Mouse (Mus musculus) brain, embryonic 18.5 days (tissue): ENCODE results near the gene Pcdh8.

Experiments
- DNase-seq: peaks from one replicate; pipeline ENCODE4 v3.0.0-alpha.2; 2012; ENCODE audit warnings: low read depth, low spot score

The Pcdh8 gene

DNA sequence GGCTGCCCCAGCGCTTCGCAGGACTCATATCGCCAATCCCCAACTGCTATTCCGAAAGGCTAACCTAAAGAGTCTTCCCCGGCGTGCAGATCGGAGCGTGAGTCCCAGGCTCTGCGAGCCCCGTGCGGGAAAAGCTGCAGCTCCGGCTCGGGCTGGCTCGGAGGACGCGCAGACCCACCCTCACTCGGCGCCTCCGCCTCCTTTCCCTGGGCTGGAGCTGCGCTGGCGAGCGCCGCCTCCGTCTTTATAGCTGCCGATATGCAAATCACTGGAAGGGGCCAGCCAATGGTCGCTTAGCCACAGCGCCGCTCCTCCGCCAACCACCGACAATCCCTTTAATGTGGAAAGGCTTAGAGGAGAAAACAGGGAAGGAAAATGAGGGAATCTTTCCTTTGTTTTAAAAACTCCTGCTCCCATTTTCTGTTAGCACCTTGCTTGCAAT is at the start of gene Pcdh8:
Gene Pcdh8 (minus strand): TSS at position 219 of the 442 bp plus-strand sequence.
- peak; percentile 92 for DNase-seq

DNA sequence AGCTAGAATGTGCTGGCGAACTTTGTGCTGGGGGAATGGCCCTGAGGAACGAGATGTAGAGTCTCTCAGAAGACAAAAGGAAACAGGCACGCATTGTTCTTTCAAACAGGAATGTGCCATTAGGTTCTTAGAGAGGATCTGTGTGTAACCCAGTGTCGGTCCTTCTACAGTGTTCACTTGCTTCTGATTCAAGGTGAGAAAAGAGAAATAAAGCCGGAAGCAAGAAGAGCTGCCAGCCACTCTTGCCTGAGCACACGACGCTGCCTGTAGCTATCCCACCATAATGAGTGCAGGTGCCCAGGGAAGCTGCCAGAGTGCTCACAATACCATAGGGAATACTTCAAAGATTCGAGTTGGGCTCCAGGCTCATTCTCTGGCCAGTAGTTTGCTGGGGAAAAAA is 43.6 kb upstream of the Pcdh8 start:
- DNase-seq = no peak

- no peak for DNase-seq
Measured at GRCm38 (mm10) chr14:79814084-79814483, 43.0 kb upstream of the Pcdh8 start.

DNA sequence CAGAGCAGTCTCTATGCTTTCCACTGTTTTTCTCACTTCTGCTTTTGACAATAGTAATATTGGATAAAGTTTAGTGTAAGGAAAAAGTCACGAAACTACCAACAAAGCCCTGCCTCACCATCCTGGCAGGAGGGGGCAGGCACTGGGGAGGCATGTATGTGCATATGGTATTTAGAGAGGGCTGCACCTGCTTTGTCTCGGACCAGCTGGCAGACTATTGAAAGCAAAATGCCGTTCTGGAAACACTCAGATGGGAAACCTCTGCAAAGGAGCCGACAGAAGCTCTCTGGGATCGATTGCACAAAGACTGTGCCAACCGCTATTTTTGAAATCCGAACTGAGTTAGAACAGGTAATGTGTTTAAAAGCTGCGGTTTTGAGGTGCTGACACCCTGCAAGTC is 22.1 kb upstream of the Pcdh8 start:
- DNase-seq = no peak

DNA sequence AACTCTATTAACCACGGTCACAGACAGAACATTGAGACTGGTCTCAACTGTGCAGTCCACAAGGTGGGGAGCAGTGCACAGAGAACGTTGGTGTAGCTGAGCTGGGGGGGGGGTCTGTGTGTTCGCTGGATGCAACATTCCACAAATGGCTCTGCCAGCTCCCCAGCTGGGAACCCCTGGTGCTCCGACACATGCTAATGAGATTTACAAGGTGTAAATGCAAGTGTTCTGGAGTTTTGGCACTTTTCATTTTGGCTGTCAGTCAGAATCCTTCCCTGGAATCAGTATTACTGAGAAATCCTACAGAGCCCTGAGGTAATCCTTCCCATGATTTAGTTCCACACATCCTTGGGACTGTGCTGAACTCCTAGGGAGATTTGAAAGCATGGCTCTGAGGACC is 18.4 kb upstream of the Pcdh8 start:
- no peak for DNase-seq

DNA sequence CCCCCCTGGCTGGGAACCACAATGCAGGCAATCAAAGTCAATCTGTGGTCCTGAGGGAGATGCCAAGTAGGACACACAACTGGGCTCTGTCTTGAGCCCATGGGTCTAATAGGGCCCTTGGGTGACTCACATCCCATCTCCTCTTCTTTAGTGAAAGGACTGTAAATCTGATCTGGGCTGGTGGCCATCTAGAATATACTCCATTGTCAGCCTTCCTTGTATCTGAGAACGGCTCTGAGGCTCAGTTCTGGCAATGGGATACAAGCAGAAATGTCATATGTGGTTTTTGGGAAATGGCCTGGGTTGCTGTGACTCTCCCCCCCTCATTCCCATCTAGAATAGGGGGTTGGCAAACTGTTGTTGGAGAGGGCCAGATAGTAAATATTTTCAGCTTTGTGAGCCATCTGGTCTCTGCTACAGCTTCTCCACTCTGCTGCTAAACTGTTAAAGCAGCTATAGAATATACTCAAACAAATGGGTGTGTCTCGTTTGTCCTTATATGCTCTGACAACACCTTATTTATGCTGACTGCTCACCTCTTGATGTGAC is 17.6 kb upstream of the Pcdh8 start:
- no peak for DNase-seq

DNA sequence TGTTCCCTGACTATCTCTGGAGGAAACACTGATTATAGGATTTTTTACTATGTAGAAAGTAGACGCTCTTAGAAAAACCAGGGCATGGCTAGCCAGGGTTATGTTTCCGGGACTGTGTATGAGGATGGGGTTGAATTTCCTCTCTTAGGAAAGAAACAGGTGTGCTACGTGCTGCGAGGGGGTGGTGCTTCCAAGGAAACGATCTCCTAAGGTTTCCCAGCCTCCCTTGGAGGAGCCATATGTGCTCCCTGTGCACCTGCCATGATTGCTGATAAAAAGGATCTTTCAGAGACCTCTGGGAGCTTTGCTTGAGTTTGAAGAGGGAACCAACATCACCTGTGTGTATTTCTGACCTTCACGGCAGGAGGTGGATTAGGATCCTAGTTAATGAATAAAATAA is 16.8 kb upstream of the Pcdh8 start:
- no peak for DNase-seq

DNA sequence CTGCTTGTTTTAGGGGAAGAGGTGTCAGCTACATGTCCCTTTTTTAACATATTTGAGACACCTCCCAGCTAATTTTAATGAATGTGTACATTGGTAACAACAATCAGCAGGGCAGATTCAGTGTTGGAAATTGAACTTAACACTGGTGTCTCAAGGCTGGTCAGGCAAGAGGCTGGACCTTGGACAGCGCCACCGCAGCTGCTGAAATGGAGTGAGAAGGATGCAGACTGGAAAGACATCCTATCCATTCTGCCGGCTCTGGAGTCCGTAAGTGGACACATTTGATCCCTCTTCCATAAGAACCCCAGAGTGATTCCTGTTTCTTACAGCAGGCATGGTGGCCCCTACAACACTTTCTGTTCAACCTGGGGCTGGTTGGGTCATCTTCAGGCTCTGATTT is 14.3 kb upstream of the Pcdh8 start:
- DNase-seq = no peak

DNA sequence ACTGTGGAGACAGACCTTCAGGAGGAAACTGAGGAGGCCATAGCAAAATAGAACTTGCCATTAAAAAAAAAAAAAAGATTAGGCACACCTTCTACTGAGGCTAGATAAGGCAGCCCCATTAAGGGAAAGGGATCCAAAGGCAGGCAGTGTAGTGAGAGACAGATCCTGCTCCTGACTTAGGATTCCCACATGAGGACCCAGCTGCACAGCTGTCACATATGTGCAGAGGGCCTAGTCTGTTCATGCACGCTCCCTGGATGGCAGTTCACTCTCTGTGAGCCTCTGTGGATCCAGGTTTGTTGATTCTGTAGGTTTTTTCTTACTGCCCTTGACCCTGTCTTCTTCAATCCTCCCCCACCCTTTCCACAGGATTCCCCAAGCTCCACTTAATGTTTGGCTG is 9.8 kb upstream of the Pcdh8 start:
- DNase-seq = no peak

DNA sequence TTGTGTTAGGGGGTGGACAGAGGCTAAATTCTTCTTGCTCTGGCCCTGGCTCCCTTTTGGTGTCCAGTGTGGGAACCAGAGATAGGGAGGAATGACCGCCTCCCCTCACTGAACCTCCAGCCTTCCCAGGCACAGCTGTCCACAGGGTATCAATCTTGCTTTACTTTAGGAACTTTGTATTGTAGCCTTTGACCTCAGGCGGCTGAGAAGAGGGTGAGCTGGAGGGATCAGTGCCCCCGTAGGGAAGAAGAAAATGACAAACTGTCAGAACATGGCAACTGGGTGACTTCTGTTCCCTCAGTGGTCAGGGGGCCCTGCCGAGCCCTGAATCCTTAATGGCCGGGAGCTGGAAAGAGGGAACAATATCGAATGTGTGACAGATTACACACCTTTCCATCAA is 9.2 kb upstream of the Pcdh8 start:
- DNase-seq = no peak

DNA sequence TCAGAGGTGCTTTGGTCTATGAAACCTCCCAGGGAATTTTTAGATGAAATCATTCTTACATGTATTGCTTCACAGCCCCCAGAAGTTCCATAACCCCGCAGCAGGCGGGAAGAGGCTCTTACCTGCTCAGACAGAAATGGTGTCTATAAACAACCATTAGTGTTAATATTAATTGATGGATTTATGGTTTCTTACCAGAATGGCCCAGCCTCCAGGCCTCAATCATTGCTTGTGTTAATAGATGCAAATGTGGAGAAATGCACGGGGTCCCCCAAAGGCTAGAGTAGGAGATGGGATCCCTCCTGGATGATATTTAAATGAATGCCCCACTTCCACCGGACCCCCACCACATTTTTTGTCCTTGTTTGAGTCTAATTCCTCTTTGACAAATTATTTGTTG is 8.7 kb upstream of the Pcdh8 start:
- DNase-seq = no peak

DNA sequence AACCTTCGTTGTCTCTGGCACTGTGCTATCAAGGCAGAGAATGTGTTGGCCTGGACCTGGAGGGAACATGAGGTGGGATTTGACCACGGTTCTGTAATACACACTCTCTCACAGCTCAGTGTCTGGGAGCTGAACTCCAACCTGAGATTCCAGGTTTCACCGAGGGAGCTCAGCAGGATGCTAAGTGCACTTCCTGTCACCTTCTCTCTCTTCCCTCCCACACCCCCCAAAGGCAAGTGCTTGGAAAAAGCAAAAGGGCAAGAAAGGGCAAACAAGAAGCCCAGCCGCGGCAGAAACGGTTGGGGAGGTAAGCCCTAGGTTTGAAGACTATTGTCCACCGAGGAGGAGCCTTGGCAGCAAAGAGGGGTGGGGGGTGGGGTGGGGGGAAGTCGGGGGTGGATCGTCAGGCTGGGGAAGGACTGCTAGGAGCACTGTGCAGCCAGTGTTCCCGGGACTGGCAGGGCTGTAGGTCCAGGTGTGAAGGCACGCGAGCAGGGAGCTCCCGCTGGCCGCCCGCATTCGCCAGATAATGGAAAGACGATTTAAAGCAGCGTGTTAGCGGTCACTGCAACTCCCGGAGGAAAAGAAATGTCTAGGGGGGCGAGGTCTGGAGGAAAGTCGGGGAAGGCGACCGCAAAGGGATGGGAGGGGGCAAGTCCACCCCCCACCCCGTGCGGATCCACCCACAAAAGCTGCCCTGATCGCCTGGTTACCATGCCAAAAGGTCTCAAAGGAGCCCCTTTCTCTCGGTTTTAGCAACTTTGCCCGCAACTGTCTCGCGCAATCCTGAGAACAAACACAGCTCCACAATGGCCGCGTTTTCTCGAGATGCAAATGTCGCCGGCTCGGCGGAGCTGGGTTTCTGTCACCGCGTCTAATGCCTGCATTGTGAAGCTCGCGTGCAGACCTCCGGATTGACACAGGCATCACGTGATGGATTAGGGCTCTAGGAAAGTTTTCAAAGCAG is 2.6 kb upstream of the Pcdh8 start:
- peak; percentile 47 for DNase-seq

DNA sequence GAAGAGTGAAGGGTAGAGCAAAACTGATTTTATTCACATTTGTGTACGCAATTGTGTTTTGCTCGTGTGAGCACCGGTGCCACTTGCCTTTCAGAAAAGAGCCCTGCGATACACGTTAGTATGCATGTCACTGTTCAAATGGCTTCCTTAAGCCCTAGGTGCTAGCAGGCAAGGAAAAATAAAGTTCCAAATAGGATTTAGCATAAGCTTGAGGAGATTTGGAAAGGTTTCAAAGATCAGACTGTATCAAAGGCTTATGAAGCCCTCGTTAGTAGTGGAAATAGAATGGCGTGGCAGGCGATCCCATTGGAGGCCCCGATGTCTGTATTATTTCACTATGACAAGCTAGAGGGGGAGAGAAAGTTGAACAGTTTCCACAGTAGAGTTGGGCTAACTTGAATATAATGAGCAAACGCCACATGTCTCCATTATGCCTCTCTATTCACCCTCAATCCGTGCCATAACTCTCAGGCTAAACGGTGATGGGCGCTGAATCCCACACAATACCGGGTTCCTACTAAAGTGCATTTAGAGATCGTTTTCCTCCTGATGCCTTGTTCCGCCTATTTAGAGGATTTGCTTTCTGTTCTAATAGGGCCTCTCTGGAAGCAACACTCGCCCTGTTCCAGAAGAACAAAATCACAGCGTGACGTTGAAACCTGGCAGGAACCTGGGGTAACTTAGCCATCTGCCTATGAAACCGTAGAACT is 845 bp upstream of the Pcdh8 start:
- DNase-seq = no peak

GRCm38 (mm10) chr14:79770306-79771093 is 612 bp downstream of the Pcdh8 start:
- DNase-seq = no peak

GRCm38 (mm10) chr14:79769618-79770017 is 1.5 kb downstream of the Pcdh8 start:
- no peak for DNase-seq

- no peak for DNase-seq
Measured at GRCm38 (mm10) chr14:79768996-79769395, 2.1 kb downstream of the Pcdh8 start.

- DNase-seq = no peak
Measured at GRCm38 (mm10) chr14:79768076-79768830, 2.9 kb downstream of the Pcdh8 start.

DNA sequence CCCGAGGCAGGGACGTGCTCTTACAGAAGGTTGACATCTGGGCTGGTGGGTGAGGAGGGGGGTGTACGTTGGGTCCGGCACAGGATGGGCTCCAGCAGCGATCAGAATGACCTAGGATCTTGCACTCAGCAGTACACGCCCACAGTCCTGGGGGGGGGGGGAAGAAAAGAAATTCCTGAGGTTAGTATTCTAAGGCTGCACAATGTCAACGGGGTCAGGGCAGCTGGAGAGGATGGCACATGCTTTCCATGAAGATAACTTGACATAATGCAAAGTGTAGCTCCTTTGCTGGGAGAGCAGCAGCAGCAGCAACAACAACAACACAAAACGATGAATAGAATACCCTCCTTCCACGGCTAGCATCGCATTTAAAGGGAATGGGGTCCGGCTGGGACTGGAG is 3.5 kb downstream of the Pcdh8 start:
- no peak for DNase-seq

- no peak for DNase-seq
Measured at GRCm38 (mm10) chr14:79765196-79765765, 5.8 kb downstream of the Pcdh8 start.

DNA sequence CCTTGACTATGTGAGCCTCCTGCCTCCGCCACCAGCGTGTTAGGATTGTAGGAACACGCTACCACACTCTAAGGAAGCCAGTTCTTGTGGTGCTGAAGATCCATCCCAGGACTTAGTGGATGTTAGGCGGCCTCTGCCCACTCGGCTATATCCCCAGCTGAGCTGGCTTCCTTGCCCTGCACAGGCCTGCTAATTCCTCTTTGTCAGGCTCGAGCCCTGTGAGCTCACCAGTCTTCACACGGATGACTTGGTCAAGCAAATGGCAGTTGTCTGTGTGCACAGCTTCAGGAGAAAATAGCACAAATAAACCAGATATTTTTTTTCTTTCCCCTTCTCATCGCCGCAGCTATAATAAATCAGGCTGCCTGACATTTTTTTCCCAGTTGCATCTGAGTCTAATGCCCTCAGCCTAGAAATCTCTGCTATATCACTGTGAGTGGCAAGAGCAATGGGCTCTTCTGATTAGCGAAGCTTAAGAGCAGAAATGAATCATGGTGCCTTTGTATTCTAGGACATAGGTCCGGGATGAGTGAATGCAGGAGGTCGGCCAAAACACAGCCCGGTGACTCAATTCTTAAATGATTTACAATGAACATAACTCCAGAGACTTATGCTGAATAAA is 16.4 kb downstream of the Pcdh8 start:
- no peak for DNase-seq
